Mouse (Mus musculus) cerebellum, adult 9-11 months (tissue): Measurements from ENCODE around the gene Bpifb6.

Experiments used
- DNase-seq: peaks from one replicate; pipeline ENCODE4 v3.0.0; 2022

Gene Bpifb6

GRCm38 (mm10) chr2:153900088-153900487 is at the start of gene Bpifb6:
Bpifb6 (plus strand) TSS chr2:153900388.
- DNase-seq: no peak

DNA sequence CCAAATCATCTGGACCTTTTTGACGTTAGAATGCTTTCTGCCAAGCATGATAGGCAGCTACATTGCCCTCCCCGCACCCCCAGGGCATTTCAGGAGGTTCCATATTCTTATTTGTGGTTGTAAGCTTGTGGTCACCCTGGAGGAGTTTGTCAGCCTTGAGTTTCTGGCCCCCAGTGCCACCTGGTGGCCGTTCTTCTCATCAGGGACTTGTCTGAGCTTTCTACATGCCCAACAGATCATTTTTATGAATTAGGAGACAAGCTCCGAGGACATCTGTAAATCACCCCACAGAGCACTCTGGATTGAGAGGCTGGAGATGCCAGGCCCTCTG is 49.2 kb upstream of the Bpifb6 start:
- DNase-seq: peak; percentile 81

DNA sequence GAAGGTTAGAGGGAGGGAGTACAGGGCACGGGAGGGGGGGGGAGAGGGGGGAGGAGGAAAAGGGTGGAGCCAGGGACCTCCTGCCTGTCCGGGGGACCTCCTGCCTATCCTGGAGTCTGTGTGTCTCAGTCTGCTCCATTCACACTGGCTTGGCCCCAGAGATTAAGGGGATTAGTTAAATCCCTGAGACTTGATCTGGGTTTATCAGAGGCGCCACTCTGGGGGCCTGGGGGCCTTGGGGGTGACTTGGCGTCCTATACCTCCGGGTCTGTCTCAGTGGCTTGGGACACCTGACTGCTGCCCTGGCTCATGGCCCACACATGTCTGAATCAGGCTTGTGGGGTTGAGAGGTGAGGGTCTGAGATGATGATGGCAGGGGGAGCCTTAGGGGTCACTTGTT is 46.6 kb upstream of the Bpifb6 start:
- peak; percentile 25 for DNase-seq

DNA sequence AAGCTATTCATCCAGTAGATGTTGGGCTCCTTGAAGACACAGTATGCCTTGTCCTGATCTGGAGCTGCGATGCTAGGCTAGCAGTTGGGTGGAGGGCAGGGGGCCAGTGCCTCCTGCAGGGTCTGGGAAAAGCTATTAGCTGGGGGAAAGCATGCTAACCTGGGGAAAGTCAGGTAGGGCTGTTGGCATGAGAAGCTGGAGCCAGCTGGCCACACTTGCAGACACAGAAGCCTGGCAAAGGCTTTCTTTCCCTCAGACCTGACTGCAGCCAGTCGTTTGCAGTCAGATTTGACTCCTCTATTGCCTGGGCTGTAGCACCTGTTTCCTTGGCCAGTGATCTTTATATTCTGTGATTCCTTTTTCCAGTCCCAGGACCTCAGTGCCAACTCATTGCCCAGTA is 40.6 kb upstream of the Bpifb6 start:
- peak; percentile 93 for DNase-seq

DNA sequence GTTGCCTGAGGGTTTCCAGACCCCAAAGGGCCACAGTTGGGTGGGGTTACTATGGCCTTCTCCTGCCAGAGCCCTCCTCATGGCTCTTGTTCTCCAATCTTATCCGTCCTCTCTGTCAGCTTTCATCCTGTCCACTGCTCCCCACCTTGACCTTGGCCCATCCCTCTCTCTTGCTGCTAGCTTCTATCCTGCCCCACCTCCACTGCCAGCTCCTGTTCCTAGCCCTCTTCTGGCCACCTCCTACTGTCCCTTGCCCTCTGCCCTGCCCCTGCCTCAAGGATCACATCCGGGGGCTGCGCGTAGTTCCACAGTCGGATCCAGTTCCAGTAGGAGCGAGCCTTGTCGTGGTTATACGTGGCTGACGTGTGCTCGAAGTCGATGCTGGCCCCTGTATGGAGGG is 39.9 kb upstream of the Bpifb6 start:
- no peak for DNase-seq

DNA sequence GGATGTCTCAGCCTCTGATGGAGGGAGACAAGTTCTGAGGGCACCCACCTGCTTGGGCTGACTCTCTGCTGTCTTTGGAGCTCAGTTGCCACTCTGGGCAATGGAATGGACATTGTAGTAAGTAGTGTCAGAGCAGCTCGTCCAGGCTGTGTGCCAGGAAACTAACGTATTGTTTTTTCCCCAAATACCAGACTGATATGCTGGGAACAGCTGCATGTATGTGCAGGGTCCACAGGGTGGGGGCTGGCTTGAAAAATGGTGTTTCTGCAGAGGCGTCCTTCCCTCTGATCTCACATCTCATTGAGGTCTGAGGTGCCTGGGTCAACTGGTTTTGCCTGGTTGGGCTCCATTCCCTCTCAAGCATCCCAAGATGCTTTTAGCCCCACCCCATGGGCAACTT is 39.5 kb upstream of the Bpifb6 start:
- DNase-seq: peak; percentile 45

DNA sequence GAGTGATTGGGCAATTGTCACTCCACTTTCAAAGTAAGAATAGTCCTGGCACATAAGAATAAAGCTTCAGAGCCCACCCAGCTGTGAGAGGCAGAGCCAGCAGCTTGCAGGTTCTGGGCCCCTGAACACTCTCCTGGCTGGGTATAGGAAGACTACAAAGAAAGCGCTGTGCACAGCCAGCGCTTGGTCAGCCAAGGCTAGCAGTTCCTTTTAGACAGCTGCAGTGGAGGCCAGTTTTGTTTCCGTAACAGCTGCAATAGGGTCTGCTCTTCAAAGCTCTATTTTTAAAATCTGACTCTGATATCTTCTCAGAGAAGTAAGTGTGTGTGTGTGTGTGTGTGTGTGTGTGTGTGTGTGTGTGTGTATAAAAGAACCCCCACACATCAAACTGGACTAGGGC is 38.2 kb upstream of the Bpifb6 start:
- no peak for DNase-seq

GRCm38 (mm10) chr2:153870984-153871383 is 29.2 kb upstream of the Bpifb6 start, which contains the start of gene Sun5:
Sun5 (minus strand) TSS chr2:153871084.
- no peak for DNase-seq

GRCm38 (mm10) chr2:153874745-153875144 is 25.4 kb upstream of the Bpifb6 start, which contains the start of gene Bpifb2:
Bpifb2 (plus strand) TSS chr2:153875045.
- no peak for DNase-seq

DNA sequence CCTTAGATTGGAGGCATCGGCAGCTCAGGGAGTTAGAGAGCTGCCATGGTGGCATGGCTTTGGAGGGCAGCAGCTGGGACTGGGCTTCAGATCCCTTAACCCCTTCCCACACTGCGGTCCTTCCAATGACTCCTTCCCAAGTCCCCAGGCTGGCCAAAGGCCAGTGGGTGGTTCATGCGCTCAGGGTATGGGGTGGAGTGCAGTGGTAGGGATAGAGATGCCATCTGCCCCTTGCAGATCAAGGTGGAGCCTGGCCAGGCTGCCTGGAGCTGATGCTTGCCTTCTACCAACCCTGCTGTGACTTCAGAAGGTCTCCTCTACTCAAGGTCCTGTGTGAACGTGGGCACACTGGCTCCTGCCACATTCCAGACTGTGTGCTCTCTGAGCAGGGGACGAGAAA is 1.1 kb upstream of the Bpifb6 start:
- DNase-seq: peak; percentile 58

DNA sequence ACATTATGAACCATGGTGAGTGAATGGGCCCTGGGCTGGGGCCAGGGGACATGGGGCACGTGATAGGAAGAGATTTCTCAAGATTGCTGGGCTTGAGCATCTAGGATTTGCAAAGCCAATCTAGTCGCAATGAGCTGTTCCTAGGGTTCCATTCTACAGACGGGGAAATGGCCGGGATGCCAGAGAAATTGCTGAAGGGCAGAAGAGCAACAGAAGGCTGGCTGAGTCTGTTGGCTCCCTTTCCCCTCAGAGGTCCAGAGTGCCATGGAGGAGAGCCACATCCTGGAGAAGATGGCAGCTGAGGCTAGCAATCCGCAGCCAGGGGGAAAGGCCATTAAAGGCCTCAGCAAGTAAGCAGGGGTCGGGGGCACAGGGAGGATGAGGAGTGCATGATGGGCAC is 2.5 kb downstream of the Bpifb6 start:
- DNase-seq: peak; percentile 86

GRCm38 (mm10) chr2:153906626-153907025 is 6.4 kb downstream of the Bpifb6 start:
- no peak for DNase-seq

DNA sequence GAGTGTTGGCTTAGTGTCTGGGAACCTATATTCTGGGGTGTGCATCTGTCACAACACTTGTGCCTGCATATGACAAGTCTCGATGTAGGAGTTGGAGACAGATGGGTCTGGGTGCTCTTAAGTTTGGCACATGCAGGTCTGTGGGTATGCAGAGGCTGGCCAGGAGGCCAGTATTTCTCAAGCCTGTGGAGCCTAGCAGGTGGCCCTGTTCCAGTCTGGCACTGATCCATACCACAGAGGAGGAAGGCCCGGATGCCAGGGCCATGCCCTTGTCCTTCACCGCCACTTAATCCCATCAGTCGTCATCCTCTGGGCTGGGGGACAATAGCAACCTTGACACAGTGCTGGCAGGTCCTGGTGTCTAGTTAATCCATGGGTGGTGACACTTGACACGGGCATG is 14.0 kb downstream of the Bpifb6 start:
- DNase-seq: no peak

DNA sequence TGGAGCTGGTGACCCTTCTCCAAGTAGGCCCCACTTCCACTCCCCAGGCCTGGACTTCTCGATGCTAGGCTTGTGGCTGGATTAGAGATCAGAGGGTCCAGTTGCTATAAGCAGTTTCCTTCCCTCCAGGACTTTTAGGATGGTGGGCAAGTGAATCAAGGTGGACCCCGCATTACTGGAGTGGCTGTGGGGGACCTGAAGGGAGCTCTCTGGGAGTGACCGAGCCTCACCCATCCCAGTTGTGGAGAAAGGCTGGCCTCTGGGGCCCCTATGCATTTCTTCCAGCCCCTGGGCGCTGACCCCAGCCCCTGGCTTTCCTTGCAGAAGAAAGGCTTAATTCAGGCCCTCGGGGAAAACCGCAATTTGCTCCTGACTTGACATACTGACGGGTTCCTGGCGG is 17.7 kb downstream of the Bpifb6 start, which contains the start of gene Bpifb3:
TSS of gene Bpifb3 (plus strand) at position 301 of the 400 bp plus-strand sequence.
- DNase-seq: no peak

DNA sequence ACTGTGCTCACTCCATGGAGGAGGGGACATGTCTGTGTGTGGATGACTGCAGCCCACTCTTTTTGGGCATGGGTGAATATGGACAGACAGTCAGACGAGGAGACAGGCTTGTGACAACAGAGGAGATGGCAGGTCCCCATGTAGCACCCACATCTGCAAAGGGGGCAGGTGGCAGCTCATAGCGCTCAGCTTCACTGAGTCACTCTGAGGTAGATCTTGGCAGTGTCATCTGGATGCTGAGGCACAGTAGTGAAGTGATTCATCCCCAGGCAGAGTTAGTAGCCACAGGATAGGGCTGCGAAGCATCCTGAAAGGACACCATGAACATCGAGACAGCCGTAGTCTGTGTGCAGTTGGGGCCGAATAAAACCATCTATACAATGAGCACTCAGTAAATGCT is 21.1 kb downstream of the Bpifb6 start:
- DNase-seq: no peak

- DNase-seq: peak; percentile 69
Measured at GRCm38 (mm10) chr2:153929871-153930413, 29.8 kb downstream of the Bpifb6 start.

- no peak for DNase-seq
Measured at GRCm38 (mm10) chr2:153931125-153931524, 30.9 kb downstream of the Bpifb6 start.

GRCm38 (mm10) chr2:153933311-153933710 is 33.1 kb downstream of the Bpifb6 start:
- no peak for DNase-seq

GRCm38 (mm10) chr2:153935348-153935747 is 35.2 kb downstream of the Bpifb6 start:
- DNase-seq: no peak

- DNase-seq: no peak
Measured at GRCm38 (mm10) chr2:153937843-153938242, 37.7 kb downstream of the Bpifb6 start, which contains the start of gene Bpifb4. Bpifb4 (plus strand) TSS chr2:153938212.

GRCm38 (mm10) chr2:153943537-153943936 is 43.3 kb downstream of the Bpifb6 start:
- peak; percentile 71 for DNase-seq

DNA sequence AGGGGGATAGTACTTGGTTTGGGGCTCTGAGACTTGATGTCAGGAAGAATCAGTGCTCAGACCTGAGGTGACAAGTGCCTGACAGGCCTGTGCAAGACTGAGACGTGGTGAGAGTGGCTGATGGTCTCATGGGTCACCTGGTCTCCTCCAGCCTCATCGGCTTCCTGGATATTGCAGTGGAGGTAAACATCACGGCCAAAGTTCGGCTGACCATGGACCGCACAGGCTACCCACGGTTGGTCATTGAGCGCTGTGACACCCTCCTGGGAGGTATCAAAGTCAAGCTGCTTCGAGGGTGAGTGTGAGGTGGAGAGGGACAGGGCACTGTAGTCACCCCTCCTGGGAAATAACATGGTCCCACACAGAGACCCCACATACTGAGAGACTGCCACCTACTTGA is 44.4 kb downstream of the Bpifb6 start:
- no peak for DNase-seq

- DNase-seq: peak; percentile 64
Measured at GRCm38 (mm10) chr2:153952897-153953296, 52.7 kb downstream of the Bpifb6 start.

GRCm38 (mm10) chr2:153953836-153954235 is 53.6 kb downstream of the Bpifb6 start:
- DNase-seq: peak; percentile 50
